Comparison of ENCODE assay signal across 20 mouse cellular contexts in genomic region chr10:108255812-108256376, GRCm38 (mm10).
A peak's percentile ranks its signal among the peaks of the same experiment; 100 is the strongest.
DNase-seq lines count a peak whose midpoint lies in the region; ATAC-seq and TF ChIP-seq lines count a peak whose summit lies in the region.
"Had no signal": no experiment of that assay in that cellular context is flagged by ENCODE, and none has a peak within 500 bp of the region (broad histone marks: within the 10 kb centered on the region; RNA-seq: fewer than 3 reads in every experiment).

No protein-coding gene starts in this region.

- peaks cover 9% of the 10 kb centered on the region for H3K4me1 ChIP-seq in heart, embryonic 13.5 days
- peaks cover 0 to 11% of the 10 kb centered on the region in 2 experiments; a peak in 3 of 4 replicates for H3K4me1 ChIP-seq in MEL (ENCODE audit: control insufficient read depth in 1 of 2, insufficient read depth in 2 of 2, low read length in 2 of 2)
- peaks cover 4% of the 10 kb centered on the region; the same call in 1 of the 2 replicates for H3K4me1 ChIP-seq in liver, embryonic 11.5 days (replicated peaks; ENCODE audit: control insufficient read depth, insufficient read depth, low read length)
- H3K4me1 ChIP-seq in liver, postnatal 0 days (ENCODE audit: insufficient read depth): no peaks in the 10 kb centered on the region
- H3K4me1 ChIP-seq: embryonic facial prominence, embryonic 10.5 days; forebrain, embryonic 15.5 days; hindbrain, embryonic 13.5 days; limb, embryonic 13.5 days had no signal

- WGBS in heart, embryonic 13.5 days: 38% methylated on average over 7 of the region's 7 CpGs
- WGBS in liver, embryonic 11.5 days: 57% methylated on average over 7 of the region's 7 CpGs
- WGBS in liver, postnatal 0 days (ENCODE audit: insufficient replicate concordance): 67% methylated on average over 7 of the region's 7 CpGs

- intact Hi-C loops in heart, postnatal 10 days (cut with DNase I): no loop called here

- no peak for DNase-seq in heart, postnatal 10 days
- peak; percentile 29 for DNase-seq in MEL (ENCODE audit: low read depth, low spot score)
- no peak for DNase-seq in liver, embryonic 11.5 days (ENCODE audit: low spot score)
- DNase-seq in liver, postnatal 0 days: no peak
- DNase-seq in thymus, postnatal 14 days: no peak
- DNase-seq: adrenal gland, postnatal 10 days; cerebellum, adult 9-10 months; heart, postnatal 14 days; kidney, adult 2 months; layer of hippocampus, adult 9-11 months; lung, embryonic 14.5 days had no signal

- no peaks in the 10 kb centered on the region for H3K79me2 ChIP-seq in MEL (ENCODE audit: control insufficient read depth, insufficient read depth, low read length, poor library complexity)

- peak in 1 of 2 experiments; percentile 49; a peak in 1 of 4 replicates for TF ChIP-seq EP300 in MEL (IDR thresholded peaks at IDR 0.05; ENCODE audit: low read depth in 1 of 2, low read length in 2 of 2)
- peak; percentile 61 for TF ChIP-seq EP300 in liver, postnatal 0 days (IDR thresholded peaks at IDR 0.05; ENCODE audit: low read depth)

- peak overlapping the region; percentile 12; the same call in 1 of the 2 replicates for H3K27ac ChIP-seq in heart, embryonic 13.5 days (replicated peaks)
- peak overlapping the region; percentile 10; the same call in 1 of the 2 replicates for H3K27ac ChIP-seq in MEL (ENCODE audit: control insufficient read depth, low read depth, low read length)
- H3K27ac ChIP-seq in liver, embryonic 11.5 days (ENCODE audit: low read depth, low read length): no peak overlapping the region
- H3K27ac ChIP-seq in liver, postnatal 0 days (ENCODE audit: low read depth): no peak overlapping the region
- H3K27ac ChIP-seq: embryonic facial prominence, embryonic 10.5 days; forebrain, embryonic 15.5 days; hindbrain, embryonic 13.5 days; kidney, postnatal 0 days; limb, embryonic 13.5 days; stomach, postnatal 0 days had no signal

- no peak for ATAC-seq in heart, embryonic 13.5 days (ENCODE audit: extremely low read depth, insufficient number of reproducible peaks, low FRiP score, low TSS enrichment)
- peak; percentile 86 for ATAC-seq in liver, embryonic 11.5 days (replicated peaks; ENCODE audit: low FRiP score)
- ATAC-seq in liver, postnatal 0 days: peak; percentile 62
- no peak for ATAC-seq in CD4-positive, CD25-positive, alpha-beta regulatory T cell, adult 4 months
- ATAC-seq: activated CD4-positive, CD25-positive, alpha-beta regulatory T cell, adult 4 months; forebrain, embryonic 15.5 days had no signal

- no peaks in the 10 kb centered on the region for H3K9me3 ChIP-seq in heart, embryonic 13.5 days
- no peaks in the 10 kb centered on the region for H3K9me3 ChIP-seq in MEL (replicated peaks; ENCODE audit: insufficient read depth, low read length)
- no peaks in the 10 kb centered on the region for H3K9me3 ChIP-seq in liver, embryonic 11.5 days (ENCODE audit: control insufficient read depth, low read length)
- no peaks in the 10 kb centered on the region for H3K9me3 ChIP-seq in liver, postnatal 0 days (ENCODE audit: low read length)
- H3K9me3 ChIP-seq: embryonic facial prominence, embryonic 10.5 days; forebrain, embryonic 15.5 days; hindbrain, embryonic 13.5 days; limb, embryonic 13.5 days had no signal

- TF ChIP-seq CTCF in MEL (IDR thresholded peaks at IDR 0.05 in 2 of 3, conservative IDR thresholded peaks at IDR 0.05 in 1 of 3; ENCODE audit: control insufficient read depth in 1 of 3, insufficient read depth in 1 of 3, low read depth in 2 of 3, low read length in 3 of 3, poor library complexity in 1 of 3, severe bottlenecking in 1 of 3): no peak
- TF ChIP-seq CTCF in liver, postnatal 0 days (IDR thresholded peaks at IDR 0.05; ENCODE audit: low read depth): no peak

- no peak overlapping the region for H3K4me2 ChIP-seq in heart, embryonic 13.5 days
- H3K4me2 ChIP-seq in liver, embryonic 11.5 days: no peak overlapping the region
- H3K4me2 ChIP-seq in liver, postnatal 0 days (ENCODE audit: low read depth, low read length): no peak overlapping the region
- H3K4me2 ChIP-seq: forebrain, embryonic 15.5 days; hindbrain, embryonic 13.5 days; limb, embryonic 13.5 days; lung, embryonic 14.5 days had no signal

- TF ChIP-seq RAD21 in MEL (IDR thresholded peaks at IDR 0.05; ENCODE audit: low read depth, low read length): no peak

- H3K9ac ChIP-seq in heart, embryonic 13.5 days: 0 out of 2 replicates have a peak overlapping the region, but pooled peaks have one; percentile 14
- H3K9ac ChIP-seq in MEL (ENCODE audit: control insufficient read depth, low read depth, low read length, poor library complexity, severe bottlenecking): no peak overlapping the region
- no peak overlapping the region for H3K9ac ChIP-seq in liver, embryonic 11.5 days (ENCODE audit: low read depth, low read length)
- no peak overlapping the region for H3K9ac ChIP-seq in liver, postnatal 0 days (replicated peaks)
- H3K9ac ChIP-seq: forebrain, embryonic 15.5 days; hindbrain, embryonic 13.5 days; limb, embryonic 13.5 days; lung, embryonic 14.5 days had no signal

- peaks cover 81% of the 10 kb centered on the region for H3K36me3 ChIP-seq in heart, embryonic 13.5 days
- H3K36me3 ChIP-seq in MEL (ENCODE audit: control insufficient read depth in 1 of 2, insufficient read depth in 2 of 2, low read length in 2 of 2): peaks cover 16 to 27% of the 10 kb centered on the region in 2 experiments
- peaks cover 18% of the 10 kb centered on the region for H3K36me3 ChIP-seq in liver, embryonic 11.5 days (ENCODE audit: control insufficient read depth, insufficient read depth, low read length)
- H3K36me3 ChIP-seq in liver, postnatal 0 days (replicated peaks; ENCODE audit: insufficient read depth, low read length): peaks cover 61% of the 10 kb centered on the region

- TF ChIP-seq POLR2A in MEL (IDR thresholded peaks at IDR 0.05; ENCODE audit: control insufficient read depth in 1 of 2, insufficient read depth in 1 of 2, low read depth in 1 of 2, low read length in 2 of 2, poor library complexity in 1 of 2): no peak

- no peak overlapping the region for H3K4me3 ChIP-seq in heart, embryonic 13.5 days
- no peak overlapping the region for H3K4me3 ChIP-seq in MEL (ENCODE audit: control insufficient read depth in 1 of 2, insufficient read depth in 1 of 2, low read depth in 2 of 2, low read length in 2 of 2)
- no peak overlapping the region for H3K4me3 ChIP-seq in liver, embryonic 11.5 days (ENCODE audit: low read depth, low read length)
- no peak overlapping the region for H3K4me3 ChIP-seq in liver, postnatal 0 days (ENCODE audit: low read depth, low read length)
- H3K4me3 ChIP-seq: embryonic facial prominence, embryonic 10.5 days; forebrain, embryonic 15.5 days; hindbrain, embryonic 13.5 days; limb, embryonic 13.5 days had no signal

- no peaks in the 10 kb centered on the region for H3K27me3 ChIP-seq in heart, embryonic 13.5 days (replicated peaks)
- no peaks in the 10 kb centered on the region for H3K27me3 ChIP-seq in MEL (ENCODE audit: control insufficient read depth in 1 of 2, insufficient read depth in 2 of 2, low read length in 2 of 2)
- no peaks in the 10 kb centered on the region for H3K27me3 ChIP-seq in liver, embryonic 11.5 days (replicated peaks; ENCODE audit: control insufficient read depth, insufficient read depth, low read length)
- H3K27me3 ChIP-seq in liver, postnatal 0 days (ENCODE audit: insufficient read depth, low read length): no peaks in the 10 kb centered on the region
- H3K27me3 ChIP-seq: forebrain, embryonic 15.5 days; hindbrain, embryonic 13.5 days; limb, embryonic 13.5 days had no signal

TF ChIP-seq in MEL, 35 proteins besides CTCF, POLR2A, EP300 and RAD21:
- no peak for TF ChIP-seq UBTF (IDR thresholded peaks at IDR 0.05; ENCODE audit: borderline replicate concordance, insufficient read depth, low read depth, low read length)
- TF ChIP-seq E2F4 (IDR thresholded peaks at IDR 0.05; ENCODE audit: borderline replicate concordance, low read depth, low read length): no peak
- TF ChIP-seq MEF2A (IDR thresholded peaks at IDR 0.05; ENCODE audit: extremely low read depth, insufficient replicate concordance, low read depth, low read length, poor library complexity, severe bottlenecking): no peak
- peak; percentile 55; the same call in 1 of the 2 replicates for TF ChIP-seq RCOR1 (IDR thresholded peaks at IDR 0.05; ENCODE audit: low read depth, low read length)
- TF ChIP-seq GATA1 (IDR thresholded peaks at IDR 0.05; ENCODE audit: low read depth, low read length): peak; percentile 72
- no peak for TF ChIP-seq POLR2AphosphoS2 (IDR thresholded peaks at IDR 0.05; ENCODE audit: low read length)
- peak; percentile 69 for TF ChIP-seq TCF12 (IDR thresholded peaks at IDR 0.05; ENCODE audit: low read depth, low read length)
- no peak for TF ChIP-seq ZMIZ1 (IDR thresholded peaks at IDR 0.05; ENCODE audit: low read depth, low read length)
- TF ChIP-seq TAL1 (IDR thresholded peaks at IDR 0.05; ENCODE audit: low read length): peak; percentile 43
- TF ChIP-seq ETS1 (IDR thresholded peaks at IDR 0.05; ENCODE audit: low read depth, low read length): peak; percentile 64; the same call in 1 of the 2 replicates
- no peak for TF ChIP-seq MAZ (IDR thresholded peaks at IDR 0.05; ENCODE audit: low read depth, low read length)

Comparison
In these comparisons a context has a peak if more than half of its experiments do, and no peak if none do; other contexts are left out.
1. ATAC-seq: peak in liver, embryonic 11.5 days (single experiment) and liver, postnatal 0 days (single experiment); none in heart, embryonic 13.5 days (single experiment) and CD4-positive, CD25-positive, alpha-beta regulatory T cell, adult 4 months (single experiment).
2. H3K27ac ChIP-seq: peak in heart, embryonic 13.5 days (single experiment) and MEL (single experiment); none in liver, embryonic 11.5 days (single experiment) and liver, postnatal 0 days (single experiment).